Mouse (Mus musculus): ENCODE results near the gene Ispd. TPM values are rescaled to one million over a fixed set of nuclear protein-coding genes. Genes with fewer than 3 reads are reported as not detected.

Ispd gene
- polyA plus RNA-seq, 2 experiments = 0.66 to 1.7 TPM

- Histone ChIP-seq H3K4me2 (ENCODE audit: low read depth) (no peak overlapping the region), H3K9me3 (ENCODE audit: control insufficient read depth, low read length) (no peaks in the 10 kb centered on the region), H3K4me1 (replicated peaks; ENCODE audit: control insufficient read depth in 2 of 2, insufficient read depth in 2 of 2, low read length in 1 of 2) (no peaks in the 10 kb centered on the region), H3K36me3 (replicated peaks; ENCODE audit: control insufficient read depth, insufficient read depth, low read depth) (no peaks in the 10 kb centered on the region), H3K27ac (no peak overlapping the region), H3K4me3 (ENCODE audit: insufficient read depth in 1 of 2, low read depth in 2 of 2, low read length in 2 of 2) (no peak overlapping the region), H3K27me3 (ENCODE audit: control insufficient read depth, insufficient read depth, low read length) (no peaks in the 10 kb centered on the region), H3K9ac (replicated peaks) (no peak overlapping the region)
- no peak for DNase-seq (ENCODE audit: low read depth in 3 of 3, low spot score in 3 of 3)
- TF ChIP-seq CTCF (IDR thresholded peaks at IDR 0.05; ENCODE audit: low read depth) (no peak), EP300 (IDR thresholded peaks at IDR 0.05; ENCODE audit: low read depth) (no peak)
- 60% methylated on average over 4 of the region's 4 CpGs for WGBS (ENCODE audit: insufficient replicate concordance)
- ATAC-seq (ENCODE audit: insufficient read depth) = no peak
These were observed 352.6 kb downstream of the Ispd start for GRCm38 (mm10) chr12:36733673-36734371.

Other genes starting within 250 kb of the Ispd start
- 2.4 and 4.4 TPM in 2 replicates for gene Ankmy2, start 224.3 kb upstream of the Ispd start, polyA plus RNA-seq (2012; rRNA removed)
- 8.0 and 8.3 TPM in 2 replicates for gene Ankmy2, start 224.3 kb upstream of the Ispd start, polyA plus RNA-seq (2014; fragmentation: Nextera tagmentation; extraction: Ambion mirVana)
- 17.6 and 27.2 TPM in 2 replicates for gene Bzw2, start 223.4 kb upstream of the Ispd start, polyA plus RNA-seq (2012; rRNA removed)
- gene Bzw2, start 223.4 kb upstream of the Ispd start, polyA plus RNA-seq (2014; fragmentation: Nextera tagmentation; extraction: Ambion mirVana) = 50.3 and 53.8 TPM in 2 replicates
- not detected in 2 replicates for gene Lrrc72, start 128.1 kb upstream of the Ispd start, polyA plus RNA-seq (2012; rRNA removed)
- not detected in 2 replicates for gene Lrrc72, start 128.1 kb upstream of the Ispd start, polyA plus RNA-seq (2014; fragmentation: Nextera tagmentation; extraction: Ambion mirVana)
- 0.07 TPM in 1 of 2 replicates, not detected in the other for gene Sostdc1, start 67.3 kb upstream of the Ispd start, polyA plus RNA-seq (2012; rRNA removed)
- 0.05 and 0.13 TPM in 2 replicates for gene Sostdc1, start 67.3 kb upstream of the Ispd start, polyA plus RNA-seq (2014; fragmentation: Nextera tagmentation; extraction: Ambion mirVana)
- 0.08 and 0.10 TPM in 2 replicates for gene D630036H23Rik, start 731 bp downstream of the Ispd start, polyA plus RNA-seq (2012; rRNA removed)
- 0.24 TPM in 1 of 2 replicates, not detected in the other for gene D630036H23Rik, start 731 bp downstream of the Ispd start, polyA plus RNA-seq (2014; fragmentation: Nextera tagmentation; extraction: Ambion mirVana)